Comparison of ENCODE assay signal across 19 mouse cellular contexts in genomic region chr6:95801651-95802050, GRCm38 (mm10).
"Had no signal": no experiment of that assay in that cellular context is flagged by ENCODE, and none has a peak within 500 bp of the region (broad histone marks: within the 10 kb centered on the region; RNA-seq: fewer than 3 reads in every experiment).

No protein-coding gene starts in this region.

- H3K27me3 ChIP-seq: limb, embryonic 13.5 days; liver, embryonic 12.5 days; liver, embryonic 15.5 days; midbrain, embryonic 12.5 days had no signal

- DNase-seq: kidney, adult 18-20 months; kidney, adult 9 months; kidney, postnatal 14 days; kidney, postnatal 4 days; liver; lung, adult 2 months; lung, postnatal 36 days; right cerebral cortex, postnatal 4 days; thymus, adult 2 months; thymus, postnatal 14 days; thymus, postnatal 4 days had no signal

- H3K4me1 ChIP-seq: limb, embryonic 10.5 days; liver, embryonic 12.5 days; liver, embryonic 15.5 days; midbrain, embryonic 12.5 days had no signal

- ATAC-seq: liver, embryonic 12.5 days; lung, postnatal 0 days; midbrain, embryonic 16.5 days had no signal

- H3K36me3 ChIP-seq: limb, embryonic 10.5 days; limb, embryonic 13.5 days; liver, embryonic 12.5 days; liver, embryonic 15.5 days; midbrain, embryonic 12.5 days had no signal

- H3K4me2 ChIP-seq: limb, embryonic 13.5 days; liver, embryonic 12.5 days; liver, embryonic 15.5 days; midbrain, embryonic 12.5 days had no signal

- H3K27ac ChIP-seq: limb, embryonic 10.5 days; limb, embryonic 13.5 days; liver, embryonic 12.5 days; liver, embryonic 15.5 days; midbrain, embryonic 12.5 days; stomach, postnatal 0 days had no signal

- H3K9me3 ChIP-seq: limb, embryonic 10.5 days; limb, embryonic 13.5 days; liver, embryonic 12.5 days; liver, embryonic 15.5 days; midbrain, embryonic 12.5 days had no signal

- H3K4me3 ChIP-seq: limb, embryonic 10.5 days; limb, embryonic 13.5 days; liver, embryonic 12.5 days; liver, embryonic 15.5 days; midbrain, embryonic 12.5 days had no signal

- H3K9ac ChIP-seq: limb, embryonic 13.5 days; liver, embryonic 12.5 days; liver, embryonic 15.5 days; midbrain, embryonic 12.5 days had no signal
